Mouse (Mus musculus) midbrain, embryonic 15.5 days (tissue): ENCODE results near the gene Akt2. TPM values are rescaled to one million over a fixed set of nuclear protein-coding genes. Genes with fewer than 3 reads are reported as not detected.
"Not testable (repeated sequence)": the region's sequence is repeated elsewhere in the genome, so short reads cannot be mapped to it uniquely, and the experiment has no call there.

Experiments used
- ATAC-seq: fragments of 200-750 bp; cut with Nextera tagmentation; replicated peaks from 2 replicates; pipeline ENCODE4 v1.8.0; 2017; ENCODE audit warnings: moderate TSS enrichment
- H3K27ac ChIP-seq: fragments of 300-500 bp; sonication (generic); 2 replicates; pipeline ENCODE4 v1.5.1; 2015; ENCODE audit warnings: mild to moderate bottlenecking, inconsistent platforms
- H3K27me3 ChIP-seq: fragments of 300-500 bp; sonication (generic); replicated peaks from 2 replicates; pipeline ENCODE4 v1.6.1; 2015; ENCODE audit warnings: inconsistent platforms
- H3K36me3 ChIP-seq: fragments of 300-500 bp; sonication (generic); replicated peaks from 2 replicates; pipeline ENCODE4 v1.6.1; 2015; ENCODE audit warnings: inconsistent platforms
- H3K4me1 ChIP-seq: fragments of 300-500 bp; sonication (generic); 2 replicates; pipeline ENCODE4 v1.6.1; 2015; ENCODE audit warnings: inconsistent platforms
- H3K4me2 ChIP-seq: fragments of 300-500 bp; sonication (generic); 2 replicates; pipeline ENCODE4 v1.6.1; 2015; ENCODE audit warnings: inconsistent platforms, mild to moderate bottlenecking, moderate library complexity
- H3K4me3 ChIP-seq: fragments of 300-500 bp; sonication (generic); 2 replicates; pipeline ENCODE4 v1.5.1; 2015; ENCODE audit warnings: mild to moderate bottlenecking, inconsistent platforms
- H3K9ac ChIP-seq: fragments of 300-500 bp; sonication (generic); 2 replicates; pipeline ENCODE4 v1.6.1; 2015; ENCODE audit warnings: mild to moderate bottlenecking, inconsistent platforms
- H3K9me3 ChIP-seq: fragments of 300-500 bp; sonication (generic); 2 replicates; pipeline ENCODE4 v1.6.1; 2016; ENCODE audit warnings: inconsistent platforms
- WGBS: fragments of 180-500 bp; shearing (Covaris S2); methylation state at CpG from one replicate; pipeline ENCODE4 v1.1.7; 2015; ENCODE audit warnings: mixed read lengths; 5-methylcytosine and 5-hydroxymethylcytosine counted together
- polyA plus RNA-seq: library from polyadenylated mRNA; unstranded; fragments of >200 nt; fragmentation: Nextera tagmentation; extraction: Ambion mirVana; gene quantifications from 2 replicates; pipeline ENCODE4 v1.2.1, GENCODE M21; 2015

Gene Akt2
- polyA plus RNA-seq, 1 experiment from 2014 or later = 60.8 TPM

GRCm38 (mm10) chr7:27628816-27629215 lies 37.5 kb downstream of the Akt2 start:
- not testable (repeated sequence) for ATAC-seq, H3K27ac ChIP-seq, H3K4me3 ChIP-seq, H3K4me2 ChIP-seq, H3K9me3 ChIP-seq, H3K27me3 ChIP-seq, H3K9ac ChIP-seq, H3K4me1 ChIP-seq
- peaks cover 26% of the 10 kb centered on the region for H3K36me3 ChIP-seq
- WGBS = 93% methylated on average over 7 of the region's 7 CpGs

- Histone ChIP-seq H3K27me3 (no peaks in the 10 kb centered on the region), H3K27ac (no peak overlapping the region), H3K9ac (no peak overlapping the region), H3K36me3 (peaks cover 21% of the 10 kb centered on the region; the same call in 1 of the 2 replicates), H3K4me3 (no peak overlapping the region), H3K4me2 (no peak overlapping the region), H3K9me3 (no peaks in the 10 kb centered on the region), H3K4me1 (no peaks in the 10 kb centered on the region)
- WGBS = 97% methylated on average over 4 of the region's 4 CpGs
- ATAC-seq = no peak
These were observed 40.1 kb downstream of the Akt2 start for GRCm38 (mm10) chr7:27631439-27631838.

GRCm38 (mm10) chr7:27633166-27633565 lies 41.8 kb downstream of the Akt2 start:
- H3K9ac ChIP-seq = no peak overlapping the region

GRCm38 (mm10) chr7:27634691-27635090 lies 43.3 kb downstream of the Akt2 start:
- Histone ChIP-seq H3K9me3 (no peaks in the 10 kb centered on the region), H3K27ac (no peak overlapping the region), H3K36me3 (peaks cover 22% of the 10 kb centered on the region; the same call in 1 of the 2 replicates), H3K4me3 (no peak overlapping the region), H3K4me1 (no peaks in the 10 kb centered on the region), H3K27me3 (no peaks in the 10 kb centered on the region), H3K4me2 (no peak overlapping the region), H3K9ac (no peak overlapping the region)
- no peak for ATAC-seq
- 97% methylated on average over 6 of the region's 6 CpGs for WGBS

More at GRCm38 (mm10) chr7:27633166-27633565, 41.8 kb downstream of the Akt2 start:
- Histone ChIP-seq H3K4me2 (no peak overlapping the region), H3K4me1 (no peaks in the 10 kb centered on the region), H3K4me3 (no peak overlapping the region), H3K9me3 (no peaks in the 10 kb centered on the region), H3K27ac (no peak overlapping the region), H3K36me3 (peaks cover 26% of the 10 kb centered on the region; the same call in 1 of the 2 replicates), H3K27me3 (no peaks in the 10 kb centered on the region)
- ATAC-seq = no peak
- WGBS = 91% methylated on average over 6 of the region's 6 CpGs

- 94% methylated on average over 2 of the region's 2 CpGs for WGBS
- not testable (repeated sequence) for H3K4me2 ChIP-seq, H3K27me3 ChIP-seq, H3K27ac ChIP-seq, H3K9me3 ChIP-seq, H3K4me3 ChIP-seq, H3K9ac ChIP-seq, ATAC-seq, H3K4me1 ChIP-seq
- H3K36me3 ChIP-seq = peaks cover 22% of the 10 kb centered on the region; the same call in 1 of the 2 replicates
These were observed 43.7 kb downstream of the Akt2 start for GRCm38 (mm10) chr7:27635094-27635493.

- Histone ChIP-seq H3K27me3 (no peaks in the 10 kb centered on the region), H3K9ac (no peak overlapping the region), H3K9me3 (no peaks in the 10 kb centered on the region), H3K4me3 (no peak overlapping the region), H3K36me3 (no peaks in the 10 kb centered on the region), H3K4me2 (no peak overlapping the region), H3K4me1 (no peaks in the 10 kb centered on the region), H3K27ac (no peak overlapping the region)
- ATAC-seq = no peak
- 57% methylated on average over 1 of the region's 1 CpGs for WGBS
These were observed 53.1 kb downstream of the Akt2 start for GRCm38 (mm10) chr7:27644471-27644870.

- no peak overlapping the region for H3K27ac ChIP-seq
- no peaks in the 10 kb centered on the region for H3K27me3 ChIP-seq
- WGBS = 83% methylated on average over 7 of the region's 7 CpGs
- no peak overlapping the region for H3K9ac ChIP-seq
- no peaks in the 10 kb centered on the region for H3K4me1 ChIP-seq
- H3K36me3 ChIP-seq = no peaks in the 10 kb centered on the region
- no peak for ATAC-seq
- no peak overlapping the region for H3K4me2 ChIP-seq
- H3K9me3 ChIP-seq = no peaks in the 10 kb centered on the region
- H3K4me3 ChIP-seq = no peak overlapping the region
These were observed 55.2 kb downstream of the Akt2 start for GRCm38 (mm10) chr7:27646516-27646915.

DNA sequence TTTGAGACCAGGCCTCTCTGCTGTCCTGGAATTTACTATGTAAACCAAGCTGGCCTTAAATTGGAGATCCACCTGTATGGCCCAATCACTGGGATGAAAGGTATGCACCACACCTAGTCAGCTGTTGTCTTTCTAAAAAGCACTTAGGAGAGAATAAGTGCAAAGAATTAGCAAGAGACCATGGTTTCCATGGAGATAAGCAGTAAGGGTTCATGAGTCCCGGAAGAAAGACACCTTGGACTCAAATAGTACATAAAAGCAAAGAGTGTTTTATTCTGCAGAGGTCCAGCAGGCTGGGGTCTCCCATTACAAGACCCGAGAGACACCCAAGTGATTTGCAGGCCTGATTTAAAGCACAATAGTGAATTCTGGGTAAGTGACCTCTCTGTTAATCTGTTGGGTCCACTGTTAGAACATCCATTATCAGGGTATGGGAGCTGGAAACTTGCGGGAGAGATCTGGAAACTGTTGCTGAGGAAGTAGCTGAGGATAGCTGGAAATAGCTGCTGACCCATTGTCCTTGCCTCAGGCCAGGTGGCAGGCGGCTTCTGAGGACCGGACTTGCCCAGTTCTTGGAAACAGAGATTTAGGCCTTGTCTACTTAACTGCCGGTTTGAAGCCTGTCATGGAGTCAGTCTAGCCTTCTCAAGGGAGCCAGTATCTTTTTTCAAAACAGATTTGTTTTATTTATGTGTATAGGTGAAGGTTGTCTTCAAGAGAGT lies 56.1 kb downstream of the Akt2 start:
- H3K36me3 ChIP-seq = no peaks in the 10 kb centered on the region
- H3K27ac ChIP-seq = no peak overlapping the region
- no peak overlapping the region for H3K4me3 ChIP-seq
- H3K9me3 ChIP-seq = no peaks in the 10 kb centered on the region
- no peaks in the 10 kb centered on the region for H3K4me1 ChIP-seq
- WGBS = 87% methylated on average over 6 of the region's 6 CpGs
- H3K4me2 ChIP-seq = no peak overlapping the region
- H3K9ac ChIP-seq = no peak overlapping the region
- H3K27me3 ChIP-seq = no peaks in the 10 kb centered on the region
- no peak for ATAC-seq

GRCm38 (mm10) chr7:27649723-27650122 lies 58.4 kb downstream of the Akt2 start:
- H3K27ac ChIP-seq = no peak overlapping the region
- no peak overlapping the region for H3K4me3 ChIP-seq
- no peak for ATAC-seq
- H3K9me3 ChIP-seq = no peaks in the 10 kb centered on the region
- no peak overlapping the region for H3K4me2 ChIP-seq
- no peak overlapping the region for H3K9ac ChIP-seq
- no peaks in the 10 kb centered on the region for H3K36me3 ChIP-seq
- peaks cover 13% of the 10 kb centered on the region for H3K4me1 ChIP-seq
- 90% methylated on average over 11 of the region's 11 CpGs for WGBS
- no peaks in the 10 kb centered on the region for H3K27me3 ChIP-seq

DNA sequence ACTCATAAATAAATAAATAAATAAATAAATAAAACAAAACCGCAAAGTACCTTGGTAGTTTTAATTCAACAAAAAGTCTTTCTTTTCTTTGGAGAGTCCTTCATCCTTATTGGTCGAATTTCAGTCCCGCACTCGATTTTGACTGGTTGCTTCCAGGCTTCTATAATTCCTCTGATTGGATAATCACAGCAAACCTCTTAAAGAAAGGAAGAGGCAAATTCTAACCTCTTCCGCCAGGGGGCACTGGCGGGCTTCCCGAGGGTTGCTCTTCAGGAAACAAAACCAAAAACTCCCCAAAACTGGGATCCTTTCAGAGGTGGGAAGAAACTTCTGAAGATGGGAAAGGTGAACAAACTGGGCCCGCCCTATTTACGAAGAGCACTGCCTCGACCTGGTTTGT lies 59.6 kb downstream of the Akt2 start:
- H3K9me3 ChIP-seq = no peaks in the 10 kb centered on the region
- WGBS = 7% methylated on average over 10 of the region's 10 CpGs
- no peaks in the 10 kb centered on the region for H3K27me3 ChIP-seq
- ATAC-seq = no peak
- H3K36me3 ChIP-seq = 0 out of 2 replicates have a peak, but pooled peaks cover under 1% of the 10 kb centered on the region
- H3K4me2 ChIP-seq = no peak overlapping the region
- no peak overlapping the region for H3K9ac ChIP-seq
- peaks cover 25% of the 10 kb centered on the region for H3K4me1 ChIP-seq
- no peak overlapping the region for H3K27ac ChIP-seq
- no peak overlapping the region for H3K4me3 ChIP-seq

DNA sequence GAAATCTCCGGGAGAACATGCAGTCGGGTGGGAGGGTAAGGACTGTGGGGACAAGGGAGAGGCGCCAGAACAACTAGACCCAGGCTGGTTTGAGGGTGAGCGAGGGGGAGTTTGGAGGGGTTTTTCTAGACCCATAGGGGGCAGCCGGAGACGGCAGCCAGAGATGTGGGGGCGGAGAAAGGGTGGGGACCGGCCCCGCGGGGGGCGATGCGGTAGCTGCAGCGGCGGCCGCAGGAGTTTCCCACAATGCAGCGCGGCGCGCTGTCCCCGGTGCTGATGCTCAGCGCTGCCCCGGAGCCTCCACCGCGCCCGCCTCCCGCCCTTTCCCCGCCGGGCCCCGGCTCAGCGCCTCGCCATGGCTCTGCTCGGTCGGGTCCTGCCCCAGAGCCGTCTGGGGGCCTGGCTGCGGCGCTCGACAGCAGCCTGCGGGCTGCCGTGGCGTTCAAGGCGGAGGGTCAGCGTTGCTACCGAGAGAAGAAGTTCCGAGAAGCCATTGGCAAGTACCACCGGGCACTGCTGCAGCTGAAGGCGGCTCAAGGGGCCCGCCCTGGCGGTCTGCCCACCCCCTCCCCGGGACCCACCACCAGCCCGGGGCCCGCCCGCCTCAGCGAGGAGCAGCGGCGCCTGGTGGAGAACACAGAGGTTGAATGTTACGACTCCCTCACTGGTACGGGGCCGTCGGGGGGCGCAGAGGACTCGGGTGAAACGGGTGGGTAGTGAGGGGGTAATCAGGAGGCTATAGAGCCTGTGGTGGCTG lies 62.5 kb downstream of the Akt2 start, which contains the start of gene Ttc9b:
Ttc9b (plus strand) TSS at position 235 of the 757 bp plus-strand sequence.
- Histone ChIP-seq H3K9me3 (no peaks in the 10 kb centered on the region), H3K27me3 (no peaks in the 10 kb centered on the region; the same call in 1 of the 2 replicates), H3K4me3 (peak within 1 kb of the TSS; percentile 84), H3K4me1 (peaks cover 27% of the 10 kb centered on the region), H3K36me3 (peaks cover 7% of the 10 kb centered on the region), H3K4me2 (peak within 1 kb of the TSS; percentile 77), H3K9ac (peak within 1 kb of the TSS; percentile 85), H3K27ac (peak within 1 kb of the TSS; percentile 97)
- 2% methylated on average over 58 of the region's 62 CpGs for WGBS
- peak; percentile 80 for ATAC-seq

DNA sequence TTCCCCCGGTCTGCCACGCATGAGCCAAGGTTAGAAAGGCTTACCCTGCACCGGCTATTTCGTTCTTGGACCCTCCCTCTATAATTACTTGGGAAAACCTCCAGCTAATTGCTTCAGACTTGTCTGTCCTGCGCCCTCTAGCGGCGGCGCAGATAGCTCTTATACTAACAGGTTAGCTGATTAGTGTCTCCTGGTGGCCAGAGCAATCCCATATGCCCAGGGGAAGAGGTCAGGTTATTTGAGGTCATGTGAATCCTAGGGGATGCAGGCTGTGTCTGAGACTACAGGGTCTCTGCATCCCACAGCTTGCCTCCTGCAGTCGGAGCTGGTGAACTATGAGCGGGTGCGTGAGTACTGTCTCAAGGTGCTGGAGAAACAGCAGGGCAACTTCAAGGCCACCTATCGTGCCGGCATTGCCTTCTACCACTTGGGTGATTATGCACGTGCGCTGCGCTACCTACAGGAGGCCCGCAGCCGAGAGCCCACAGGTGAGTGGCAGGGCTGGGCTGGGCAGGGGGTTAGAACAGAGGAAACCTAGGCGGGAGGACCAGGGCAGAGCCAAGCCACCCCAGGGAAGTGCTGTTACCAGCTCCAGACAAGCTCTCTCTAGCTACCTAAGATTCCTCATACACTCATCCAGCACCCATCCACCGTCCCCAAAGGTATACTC lies 63.4 kb downstream of the Akt2 start:
- peak overlapping the region; percentile 97 for H3K27ac ChIP-seq
- H3K36me3 ChIP-seq = peaks cover 7% of the 10 kb centered on the region
- H3K9ac ChIP-seq = peak overlapping the region; percentile 85; the same call in 1 of the 2 replicates
- ATAC-seq = no peak
- H3K9me3 ChIP-seq = no peaks in the 10 kb centered on the region
- H3K4me3 ChIP-seq = peak overlapping the region; percentile 84
- H3K4me2 ChIP-seq = peak overlapping the region; percentile 77
- WGBS = 67% methylated on average over 20 of the region's 20 CpGs
- no peaks in the 10 kb centered on the region; the same call in 1 of the 2 replicates for H3K27me3 ChIP-seq
- H3K4me1 ChIP-seq = peaks cover 27% of the 10 kb centered on the region
